8 mouse cellular contexts compared by ENCODE assay signal in genomic region chr11:62280675-62281600, GRCm38 (mm10). TPM values are rescaled to one million over a fixed set of nuclear protein-coding genes. Genes with fewer than 3 reads are reported as not detected.
DNase-seq lines count a peak whose midpoint lies in the region; ATAC-seq lines count a peak whose summit lies in the region.

Gene Zswim7 (minus strand): TSS chr11:62281375.
Gene Ttc19 (plus strand): TSS chr11:62281473.

- H3K27ac ChIP-seq in hindbrain, embryonic 12.5 days, result peak within 1 kb of the TSS; percentile 87

- peaks cover 17% of the 10 kb centered on the region for H3K36me3 ChIP-seq in hindbrain, embryonic 12.5 days

- no peaks in the 10 kb centered on the region; the same call in 1 of the 2 replicates for H3K4me1 ChIP-seq in hindbrain, embryonic 12.5 days

- WGBS in hindbrain, embryonic 12.5 days, result under 1% methylated on average over 56 of the region's 68 CpGs

- peak within 1 kb of the TSS; percentile 91 for H3K4me3 ChIP-seq in hindbrain, embryonic 12.5 days

- no peaks in the 10 kb centered on the region for H3K27me3 ChIP-seq in hindbrain, embryonic 12.5 days

- H3K9me3 ChIP-seq in hindbrain, embryonic 12.5 days (replicated peaks), result no peaks in the 10 kb centered on the region

- H3K9ac ChIP-seq in hindbrain, embryonic 12.5 days, result peak within 1 kb of the TSS; percentile 87

- peak within 1 kb of the TSS; percentile 69 for H3K4me2 ChIP-seq in hindbrain, embryonic 12.5 days (replicated peaks)

- peak; percentile 99 for DNase-seq in NIH3T3 (ENCODE audit: low read depth)
- DNase-seq in cerebellum, postnatal 10 days, result peak; percentile 98
- DNase-seq in frontal cortex, postnatal 10 days (ENCODE audit: low spot score in 2 of 2), result peak; percentile 87 to 91
- peak; percentile 93 to 94 for DNase-seq in layer of hippocampus, postnatal 14 days (ENCODE audit: low spot score in 2 of 2)
- peak; percentile 94 for DNase-seq in lung, postnatal 14 days
- peak; percentile 88 for DNase-seq in retina, adult 2 months (ENCODE audit: low read depth, low spot score)
- DNase-seq in thymus, postnatal 36 days, result peak; percentile 89

- ATAC-seq in hindbrain, embryonic 12.5 days (ENCODE audit: low FRiP score), result peak; percentile 97

RNA-seq across cellular contexts. Expression of gene Zswim7, which starts in this region (rescaled TPM):
- 17.1 TPM in 2 replicates for polyA plus RNA-seq in hindbrain, embryonic 12.5 days (2016; fragmentation: Nextera tagmentation; extraction: Ambion mirVana)
- 10 to 100 TPM; 15.0 to 20.0 TPM for total RNA-seq in layer of hippocampus, postnatal 14 days (2021)

RNA-seq across cellular contexts. Expression of gene Ttc19, which starts in this region (rescaled TPM):
- 33.8 and 36.1 TPM in 2 replicates for polyA plus RNA-seq in hindbrain, embryonic 12.5 days (2016; fragmentation: Nextera tagmentation; extraction: Ambion mirVana)
- total RNA-seq in layer of hippocampus, postnatal 14 days (2021), result 10 to 100 TPM; 81.3 to 92.1 TPM

Comparison
In these comparisons a context has a peak if more than half of its experiments do, and no peak if none do; other contexts are left out.
1. Peak in every context shown above with its lines: DNase-seq, ATAC-seq, H3K4me3 ChIP-seq and H3K27ac ChIP-seq.